Mouse (Mus musculus) layer of hippocampus, adult 9-11 months (tissue): Measurements from ENCODE around the gene Ppp1r37.
A peak's percentile ranks its signal among the peaks of the same experiment; 100 is the strongest.
"Not testable (repeated sequence)": the region's sequence is repeated elsewhere in the genome, so short reads cannot be mapped to it uniquely, and the experiment has no call there.

Experiments
- DNase-seq: peaks from one replicate; pipeline ENCODE4 v3.0.0; 2022

Gene Ppp1r37

DNA sequence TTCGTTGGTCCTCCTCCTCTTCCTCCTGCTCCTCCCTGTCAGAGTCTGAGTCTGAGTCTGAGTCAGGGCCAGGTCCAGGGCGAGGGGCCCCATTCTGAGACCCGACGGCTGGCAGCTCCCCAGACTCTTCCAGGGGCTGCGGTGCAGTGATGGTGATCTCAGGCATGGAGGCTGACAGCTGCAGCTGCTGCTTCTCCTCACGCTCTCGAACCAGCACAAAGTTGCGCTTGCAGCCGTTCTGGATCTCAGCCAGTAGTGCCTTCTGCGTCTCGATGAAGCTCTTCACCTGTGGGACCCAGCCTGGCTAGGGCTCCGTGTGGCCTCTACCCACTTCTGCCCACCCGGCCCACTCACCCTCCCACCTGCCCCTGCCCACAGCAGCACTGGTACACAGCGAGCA is 30.6 kb downstream of the Ppp1r37 start:
- DNase-seq = no peak

DNA sequence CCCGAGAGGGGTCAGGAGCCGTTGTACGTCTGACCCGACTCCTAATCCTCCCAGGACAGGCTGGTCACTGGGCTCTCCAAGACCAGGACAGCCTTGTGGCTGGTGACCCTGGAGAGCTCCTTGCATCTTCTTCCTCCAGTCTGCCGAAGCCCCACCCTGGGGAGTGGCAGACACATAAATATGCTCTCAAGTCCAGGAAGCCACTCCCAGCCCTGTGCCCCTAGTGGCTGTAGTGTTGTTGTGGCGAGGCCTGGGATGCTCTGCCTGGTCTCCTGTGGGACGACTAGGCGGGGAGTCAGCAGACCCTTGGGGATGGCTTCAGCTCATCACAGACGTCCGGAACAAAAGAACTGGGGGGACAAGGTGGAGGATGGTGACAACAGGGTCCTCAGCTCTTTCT is 31.8 kb downstream of the Ppp1r37 start:
- no peak for DNase-seq

DNA sequence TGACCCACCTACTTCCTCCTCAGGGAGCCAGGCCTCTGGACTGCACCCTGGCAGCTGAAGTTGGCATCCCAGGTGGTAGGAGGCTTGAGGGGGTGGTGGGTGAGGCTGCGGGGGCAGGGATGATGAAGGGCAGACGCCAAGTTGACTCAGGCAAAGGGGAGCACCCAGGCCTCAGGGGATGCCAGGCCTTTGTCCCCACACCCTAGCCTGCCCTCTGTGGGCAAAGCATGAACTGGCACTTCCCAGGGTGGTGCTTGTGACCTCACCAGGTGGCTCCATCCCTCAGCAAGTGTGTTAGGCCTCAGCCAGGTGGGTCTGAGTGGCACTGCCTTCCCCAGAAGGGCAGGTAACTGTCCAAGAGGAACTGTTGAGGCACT is 37.8 kb downstream of the Ppp1r37 start:
- DNase-seq = no peak

DNA sequence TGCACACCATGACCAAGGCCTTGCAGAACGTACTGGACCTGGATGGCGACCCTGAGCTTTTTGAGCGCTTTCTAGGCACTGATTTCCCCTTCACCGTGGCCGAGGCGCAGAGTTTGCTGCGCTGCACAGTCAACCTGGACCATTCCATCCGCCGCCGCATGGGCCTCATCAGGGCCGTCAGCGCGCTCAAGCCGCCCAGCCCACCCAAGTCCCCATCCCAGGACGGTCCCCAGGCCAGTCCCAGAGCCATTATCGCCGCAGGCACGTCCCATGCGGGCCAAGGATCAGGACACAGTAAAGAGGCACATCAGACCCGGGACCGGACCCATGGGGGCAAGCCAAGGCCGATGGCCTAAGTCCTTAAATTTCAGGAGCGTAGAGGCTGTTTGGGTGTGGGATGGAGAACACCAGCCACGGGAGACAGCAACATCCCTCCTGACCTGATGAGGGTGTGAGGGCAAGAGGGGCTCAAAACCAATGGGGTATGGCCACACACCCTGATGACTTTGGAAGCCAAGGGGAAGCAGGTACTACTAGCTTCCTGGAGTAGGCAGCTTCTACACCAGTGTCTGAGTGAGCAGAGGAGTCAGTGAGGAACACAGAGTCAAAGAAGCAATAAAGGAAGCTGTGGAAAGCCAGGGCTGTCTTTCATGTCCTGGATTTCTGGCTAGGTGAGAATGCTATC is 38.3 kb downstream of the Ppp1r37 start:
- DNase-seq = no peak

DNA sequence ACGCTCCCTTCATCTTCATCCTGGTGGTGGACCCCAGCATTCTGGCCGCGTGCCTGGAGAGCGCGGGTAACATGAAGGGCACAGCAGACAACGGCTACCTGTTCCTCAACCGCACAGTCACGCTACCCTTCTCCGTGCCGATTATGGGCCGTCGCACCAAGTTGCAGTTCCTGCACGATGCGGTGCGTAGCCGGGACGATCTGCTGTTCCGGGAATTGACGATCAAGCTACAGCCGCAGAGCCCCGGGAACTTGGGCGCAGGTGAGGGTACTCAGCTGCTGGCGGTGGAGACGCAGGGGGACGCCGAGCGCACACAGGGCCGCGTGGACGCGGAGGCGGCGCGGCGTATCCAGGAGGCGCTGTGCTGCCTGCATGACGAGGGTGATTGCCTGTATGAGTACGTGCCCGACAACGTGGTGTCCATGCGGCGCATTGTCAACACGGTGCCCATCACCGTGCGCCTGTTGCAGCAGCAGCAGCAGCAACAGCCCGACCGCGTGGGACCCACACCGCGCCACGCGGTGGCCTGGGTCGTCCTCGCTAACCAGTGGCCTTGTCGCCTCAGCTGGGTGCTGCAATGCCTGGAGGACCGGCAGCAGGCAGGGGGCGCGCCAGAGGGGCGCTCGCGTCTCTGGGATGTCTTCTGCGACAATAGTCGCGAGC is 39.0 kb downstream of the Ppp1r37 start:
- DNase-seq = peak; percentile 58

DNA sequence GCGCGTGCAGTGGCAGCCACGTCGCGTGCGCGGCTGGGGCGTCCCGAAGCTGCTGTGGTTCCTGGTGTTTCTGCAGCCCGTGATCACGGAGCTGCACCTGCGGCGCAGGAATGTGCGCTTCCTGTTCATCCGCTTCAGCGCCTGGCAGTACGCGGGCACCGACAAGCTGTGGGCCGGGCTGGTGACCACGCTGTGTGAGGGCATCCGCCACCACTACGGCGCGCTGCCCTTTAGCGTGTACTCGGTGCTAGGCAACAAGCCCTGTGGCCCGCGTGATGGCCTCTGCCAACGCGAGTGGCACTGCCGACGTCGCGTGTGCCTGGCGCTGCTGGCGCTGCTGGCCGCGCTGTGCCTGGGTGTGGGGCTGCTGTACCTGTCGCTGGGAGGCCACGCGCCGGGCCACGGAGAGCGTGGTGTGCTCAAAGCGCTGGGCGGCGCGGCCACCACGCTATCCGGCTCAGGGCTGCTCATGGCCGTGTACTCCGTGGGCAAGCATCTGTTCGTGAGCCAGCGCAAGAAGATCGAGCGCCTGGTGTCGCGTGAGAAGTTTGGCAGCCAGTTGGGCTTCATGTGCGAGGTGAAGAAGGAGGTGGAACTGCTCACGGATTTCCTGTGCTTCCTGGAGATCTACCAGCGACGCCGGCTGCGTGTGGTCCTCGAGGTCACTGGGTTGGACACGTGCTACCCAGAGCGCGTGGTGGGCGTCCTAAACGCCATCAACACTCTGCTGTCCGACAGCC is 39.7 kb downstream of the Ppp1r37 start:
- no peak for DNase-seq

DNA sequence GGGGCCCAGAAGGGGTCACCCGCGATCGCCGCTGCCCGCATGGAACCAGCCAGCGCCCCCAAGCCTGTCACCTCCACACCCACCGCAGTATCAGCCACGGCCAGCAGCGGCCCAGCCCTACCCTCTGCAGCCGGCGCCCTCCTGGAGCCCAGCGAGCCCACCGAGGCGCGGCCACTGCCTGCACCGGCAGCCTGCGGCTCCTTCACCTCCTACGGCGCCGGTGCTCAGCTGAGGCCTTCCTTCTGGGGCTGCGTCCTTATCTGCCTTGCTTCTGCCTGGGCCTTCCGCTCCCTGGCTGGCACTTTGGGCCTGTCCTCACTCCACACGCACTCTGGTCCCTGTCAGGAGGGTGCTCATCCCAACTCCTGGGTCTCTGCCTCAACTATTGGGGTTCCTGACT is 42.8 kb downstream of the Ppp1r37 start:
- no peak for DNase-seq

DNA sequence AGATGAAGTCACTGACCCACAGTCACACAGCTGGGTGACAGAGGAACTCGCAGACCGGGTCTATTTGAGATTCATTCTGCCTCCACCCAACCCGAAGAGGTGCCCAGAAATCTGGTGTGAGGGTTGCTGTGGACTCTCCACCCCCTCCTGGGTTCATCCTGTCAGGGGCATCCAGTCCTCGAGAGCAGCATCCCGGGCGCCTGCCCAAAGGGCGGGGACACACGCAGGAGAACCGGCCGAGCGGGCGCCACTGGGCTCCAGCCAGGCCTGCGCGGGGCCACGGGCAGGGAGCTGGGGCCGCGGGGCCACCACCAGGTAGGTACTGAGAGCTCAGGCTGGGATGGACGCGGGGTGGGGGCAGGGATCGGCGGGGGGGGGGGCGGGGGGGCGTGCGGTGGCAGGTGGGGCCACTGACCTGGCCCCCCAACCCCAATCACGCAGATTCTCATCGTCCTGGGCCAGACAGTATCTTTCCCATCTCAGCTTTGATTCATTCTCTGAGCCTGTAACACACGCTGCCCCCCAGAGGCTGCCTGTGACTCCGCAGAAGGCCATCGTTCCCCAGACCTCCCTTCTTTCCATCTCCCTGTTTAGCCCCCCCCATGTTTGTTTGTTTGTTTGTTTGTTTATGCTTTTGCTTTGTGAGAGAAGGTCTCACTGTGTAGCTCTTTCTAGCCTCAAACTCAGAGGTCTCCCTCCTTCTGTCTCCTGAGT is 45.1 kb downstream of the Ppp1r37 start, which contains the start of gene Nkpd1:
Nkpd1 (plus strand) TSS at position 187 of the 714 bp plus-strand sequence.
- no peak for DNase-seq

DNA sequence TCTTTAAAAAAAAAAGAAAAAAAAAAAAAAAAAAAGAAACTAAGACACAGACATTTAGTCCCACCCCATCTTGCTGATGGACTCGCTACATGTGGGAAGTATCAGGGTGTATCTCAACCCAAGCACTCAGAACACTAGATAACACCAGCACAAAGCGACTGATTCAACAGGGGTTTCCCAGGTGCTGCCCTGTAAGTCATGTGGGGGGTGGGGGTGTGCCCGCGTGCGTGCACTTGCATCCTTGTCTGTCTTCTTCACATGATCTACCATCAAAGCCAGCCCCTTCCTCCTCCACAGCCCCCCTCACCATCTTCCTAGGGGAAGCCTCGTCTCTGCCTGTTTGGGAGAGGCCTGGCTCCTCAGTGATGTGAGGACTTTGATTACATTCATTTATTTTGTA is 50.5 kb downstream of the Ppp1r37 start:
- no peak for DNase-seq

DNA sequence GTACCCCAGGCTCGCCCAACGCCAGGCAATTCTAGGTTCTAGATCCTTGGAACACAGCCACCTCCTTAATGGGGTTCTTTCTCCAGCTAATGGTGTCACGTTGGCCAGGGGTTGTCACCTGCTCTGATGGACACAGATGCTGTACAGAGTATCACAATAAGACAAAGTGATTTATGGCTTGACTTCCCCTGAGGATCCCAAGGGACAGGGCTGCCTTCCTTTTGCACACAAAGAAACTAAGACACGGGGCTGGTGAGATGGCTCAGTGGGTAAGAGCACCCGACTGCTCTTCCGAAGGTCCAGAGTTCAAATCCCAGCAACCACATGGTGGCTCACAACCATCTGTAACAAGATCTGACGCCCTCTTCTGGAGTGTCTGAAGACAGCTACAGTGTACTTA is 50.9 kb downstream of the Ppp1r37 start:
- not testable (repeated sequence) for DNase-seq

DNA sequence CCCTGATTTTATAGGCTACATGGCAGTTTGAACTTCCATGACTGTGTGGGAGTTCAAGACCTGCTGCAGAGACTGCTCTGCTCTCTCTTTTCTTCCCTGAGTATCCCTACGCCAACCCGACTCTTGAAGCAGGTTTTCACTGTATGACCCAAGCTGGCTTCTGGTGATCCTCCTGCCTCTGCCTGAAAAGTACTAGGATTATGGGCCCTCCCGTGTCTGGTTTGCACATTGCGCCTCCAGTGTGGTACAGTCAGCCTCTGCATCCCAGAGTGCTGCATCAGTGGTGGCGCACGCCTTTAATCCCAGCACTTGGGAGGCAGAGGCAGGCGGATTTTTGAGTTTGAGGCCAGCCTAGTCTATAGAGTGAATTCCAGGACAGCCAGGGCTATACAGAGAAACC is 53.1 kb downstream of the Ppp1r37 start:
- DNase-seq = no peak

DNA sequence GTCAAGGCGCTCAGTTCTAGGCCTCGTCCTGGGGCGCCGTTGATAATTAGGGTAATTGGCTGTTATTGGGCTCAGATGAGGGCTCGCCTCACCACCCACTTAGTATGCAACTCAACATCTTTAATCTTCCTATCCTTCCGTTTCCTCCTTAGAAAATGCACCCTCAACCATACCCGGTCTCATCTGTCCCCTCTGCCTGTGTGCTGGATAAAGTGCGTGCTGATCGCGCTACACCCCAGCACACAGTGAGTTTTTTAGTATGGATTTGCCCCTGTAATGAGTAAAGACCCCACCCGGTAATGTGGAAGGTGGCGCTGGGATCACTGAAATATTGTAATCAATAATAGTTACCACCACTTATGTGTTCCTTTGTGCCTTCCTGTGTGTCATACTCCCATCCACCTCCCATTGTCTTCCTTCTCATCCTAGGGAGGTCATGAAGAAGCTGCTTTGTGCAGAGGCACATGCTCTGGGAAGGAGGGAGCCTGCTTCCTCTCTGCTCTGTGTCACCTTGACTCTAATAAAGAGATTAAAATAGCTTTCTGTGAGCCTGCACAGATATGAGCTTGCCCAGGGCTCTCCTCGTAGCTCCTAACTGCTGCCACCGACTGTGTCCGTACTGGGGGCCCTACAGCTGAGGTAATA is 53.8 kb downstream of the Ppp1r37 start:
- no peak for DNase-seq

DNA sequence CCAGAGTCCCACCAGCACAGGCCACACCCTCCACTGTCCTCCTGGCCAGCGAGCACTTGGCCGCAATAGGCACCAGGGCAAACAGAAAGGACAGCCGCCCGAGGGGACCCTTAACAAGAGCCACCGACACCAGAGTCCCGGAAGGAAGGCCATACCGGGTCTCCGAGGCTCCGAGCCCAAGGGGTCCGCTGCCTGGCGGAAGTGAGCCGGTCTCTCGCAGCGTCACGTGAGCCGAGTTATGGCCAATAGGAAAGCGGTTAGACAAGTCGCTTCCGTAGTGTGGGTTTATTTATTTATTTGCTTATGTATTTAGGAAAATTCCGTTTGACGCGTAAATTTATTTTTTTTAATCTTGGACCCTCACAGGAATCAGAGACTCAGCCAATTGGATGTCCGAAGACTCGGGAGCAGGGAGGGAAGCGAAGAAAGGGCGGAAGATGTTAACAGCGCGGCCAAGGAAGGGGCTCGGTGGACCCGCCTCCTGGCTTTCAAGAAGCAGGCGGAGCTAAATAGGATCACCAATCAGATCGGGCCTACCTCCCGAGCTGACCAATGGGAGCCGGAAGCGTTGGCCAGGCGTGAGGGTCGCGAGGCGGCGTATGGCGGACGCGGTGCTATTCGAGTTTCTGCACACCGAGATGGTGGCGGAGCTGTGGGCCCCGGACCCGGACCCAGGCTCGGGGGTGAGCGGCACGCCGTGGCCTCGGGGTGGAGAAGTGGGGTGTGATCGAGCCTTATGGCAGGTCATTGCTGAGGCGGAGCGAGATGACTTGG is 54.5 kb downstream of the Ppp1r37 start, which contains the start of the genes Bloc1s3 and Trappc6a:
Bloc1s3 (minus strand) TSS at position 218 of the 774 bp plus-strand sequence.
Trappc6a (plus strand) TSS at position 246 of the 774 bp plus-strand sequence.
- peak; percentile 94 for DNase-seq

DNA sequence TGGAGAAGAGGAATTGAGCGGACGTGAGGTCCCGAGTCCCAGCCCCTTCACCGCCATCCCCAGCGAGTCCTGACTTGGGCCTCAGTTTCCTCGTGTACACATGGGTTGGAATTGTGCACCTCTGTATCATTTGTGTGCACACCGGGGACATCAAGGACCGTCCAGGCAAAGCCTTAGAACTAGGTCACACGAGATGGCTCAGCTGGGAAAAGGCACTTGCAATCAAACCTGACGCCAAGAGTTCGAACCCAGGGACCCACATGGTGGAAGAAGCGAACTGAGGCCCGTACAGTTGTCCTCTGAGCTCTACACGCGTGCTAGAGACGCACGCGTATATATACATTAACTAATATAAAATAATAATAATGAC is 55.3 kb downstream of the Ppp1r37 start:
- no peak for DNase-seq

DNA sequence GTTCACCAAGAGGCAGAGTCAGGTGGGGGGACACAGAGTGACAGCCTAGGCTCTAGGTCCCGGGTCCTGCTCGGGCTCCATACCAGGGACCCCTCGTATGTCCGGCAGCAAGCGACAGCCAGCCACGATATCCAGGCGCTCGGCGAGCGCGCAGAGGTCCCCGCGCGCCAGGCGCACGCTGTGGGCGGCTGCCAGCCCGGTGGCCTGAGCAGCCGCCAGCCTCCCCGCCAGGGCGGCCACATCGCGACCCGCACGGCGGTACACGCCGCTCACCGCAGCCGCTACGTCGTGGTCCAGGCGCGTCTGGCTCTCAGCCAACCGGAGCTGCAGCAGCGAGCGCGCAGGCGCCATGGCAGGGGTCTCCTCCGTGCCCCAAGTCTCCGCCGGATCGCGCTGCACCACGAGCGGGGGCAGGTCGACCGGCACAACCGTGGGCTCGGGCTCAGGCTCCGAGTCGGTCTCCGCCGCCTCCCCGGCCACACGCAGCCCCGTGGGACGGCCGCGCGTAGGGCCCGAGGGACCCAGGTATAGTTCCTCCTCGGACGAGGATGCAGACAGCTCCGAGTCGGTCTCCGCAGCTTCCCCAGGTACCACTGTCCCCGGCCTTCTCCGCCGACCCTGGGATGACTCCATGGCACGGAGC is 55.8 kb downstream of the Ppp1r37 start:
- no peak for DNase-seq

DNA sequence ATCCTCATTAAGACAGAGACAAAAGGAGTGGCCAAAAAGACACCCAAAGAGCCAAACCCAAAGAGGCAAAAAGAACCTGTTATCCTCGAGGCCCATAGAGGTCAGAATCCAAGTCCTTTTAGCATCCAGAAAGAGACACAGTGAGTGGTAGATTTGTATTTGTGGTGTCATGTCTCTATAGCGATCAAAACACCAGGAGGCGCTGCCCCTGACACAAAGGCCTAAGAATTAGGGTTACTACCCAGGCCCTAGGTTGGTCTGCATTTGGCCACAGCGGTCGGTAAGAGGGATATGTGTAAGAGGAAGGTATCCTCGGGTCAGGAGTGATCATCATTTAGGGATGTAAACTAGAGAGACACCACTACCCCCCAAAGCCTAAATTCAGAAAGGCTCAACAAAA is 56.5 kb downstream of the Ppp1r37 start:
- no peak for DNase-seq

DNA sequence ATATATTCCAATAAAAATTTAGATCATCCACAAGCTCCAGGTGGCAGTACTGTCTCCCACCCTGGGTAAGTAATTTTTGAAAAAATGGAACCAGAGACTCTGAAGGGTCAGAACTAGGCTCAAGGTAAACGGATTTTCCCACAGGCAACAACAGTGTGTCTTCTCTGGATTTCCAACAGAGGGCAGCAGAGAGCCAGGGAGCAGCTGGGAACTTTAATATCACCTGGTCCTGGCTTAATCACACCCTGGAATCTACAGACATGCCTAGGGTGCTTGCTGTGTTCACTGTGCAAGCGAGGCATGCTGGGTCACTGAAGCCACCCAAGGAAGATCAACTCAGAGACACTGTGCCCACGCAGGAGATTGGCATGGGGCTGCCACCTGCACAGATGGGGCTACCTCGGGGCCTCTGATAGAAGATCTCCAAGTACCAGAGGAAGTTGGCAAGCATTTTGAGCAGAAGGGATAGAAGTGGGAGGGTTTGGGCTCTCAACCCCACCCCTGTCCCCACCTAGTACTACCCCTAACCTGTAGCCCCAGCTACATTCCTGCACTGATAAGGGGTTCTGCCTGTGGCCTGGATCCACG is 59.3 kb downstream of the Ppp1r37 start:
- DNase-seq = no peak

DNA sequence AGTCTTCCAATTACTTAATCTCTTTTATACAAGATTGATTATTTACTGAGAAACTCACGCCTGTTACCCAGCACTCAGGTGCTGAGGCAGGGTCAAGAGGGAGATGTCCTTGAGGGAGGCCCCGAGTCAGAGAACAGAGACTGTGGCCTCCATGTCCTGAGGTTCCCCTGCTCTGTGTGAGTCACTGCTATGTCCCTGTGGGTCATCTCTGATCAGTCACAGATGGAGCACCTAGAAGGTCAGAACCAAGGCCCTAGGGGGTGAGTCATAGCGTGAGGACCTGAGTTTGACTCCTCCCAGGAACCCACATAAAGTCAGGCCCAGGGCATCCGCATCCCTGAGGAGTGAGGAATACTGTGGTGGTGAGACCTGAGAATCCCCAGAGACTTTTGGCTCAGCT is 61.2 kb downstream of the Ppp1r37 start:
- DNase-seq = no peak

DNA sequence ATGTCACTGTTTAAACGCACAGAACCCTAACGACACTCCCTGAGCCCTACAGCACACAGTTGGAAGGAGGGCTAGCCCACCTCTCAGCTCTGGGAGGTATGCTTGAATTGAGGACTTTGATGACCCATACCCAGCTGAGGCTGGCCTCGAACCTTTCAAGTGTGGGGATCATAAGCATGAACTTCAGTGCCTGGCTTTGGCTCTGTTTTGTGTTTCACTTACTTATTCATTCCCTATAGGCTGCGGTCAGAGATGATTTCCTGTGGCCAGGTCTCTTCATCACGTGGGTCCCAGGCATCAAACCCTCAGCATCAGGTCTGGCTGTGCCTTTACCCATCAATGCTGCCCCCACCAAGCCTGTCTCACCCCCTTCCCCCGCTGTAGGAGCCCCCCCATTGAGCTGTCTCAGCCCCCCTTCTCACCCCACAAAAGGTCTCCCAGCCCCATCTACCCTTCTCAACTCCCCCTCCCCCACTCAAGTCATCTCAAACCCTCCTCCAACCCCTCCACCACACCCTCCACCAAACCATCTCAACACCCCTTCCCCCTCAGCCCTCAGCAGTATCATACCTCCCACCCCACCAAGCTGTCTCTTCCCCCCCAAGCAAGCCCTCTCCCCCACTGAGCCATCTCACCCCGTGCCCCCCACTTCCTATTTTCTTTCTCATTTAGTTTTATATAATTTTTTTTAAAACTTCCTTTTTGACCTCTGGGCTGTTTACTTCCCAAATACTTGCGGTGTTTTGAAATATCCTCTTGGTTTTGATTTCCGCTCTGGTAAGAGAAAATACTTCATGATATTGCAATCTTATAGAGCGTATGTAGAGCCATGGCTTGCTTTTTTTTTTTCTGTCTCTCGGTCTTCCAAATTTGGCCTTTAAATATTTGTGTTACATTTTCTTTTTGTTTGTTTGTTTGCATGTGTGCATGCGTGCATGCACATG is 62.2 kb downstream of the Ppp1r37 start:
- DNase-seq = no peak

DNA sequence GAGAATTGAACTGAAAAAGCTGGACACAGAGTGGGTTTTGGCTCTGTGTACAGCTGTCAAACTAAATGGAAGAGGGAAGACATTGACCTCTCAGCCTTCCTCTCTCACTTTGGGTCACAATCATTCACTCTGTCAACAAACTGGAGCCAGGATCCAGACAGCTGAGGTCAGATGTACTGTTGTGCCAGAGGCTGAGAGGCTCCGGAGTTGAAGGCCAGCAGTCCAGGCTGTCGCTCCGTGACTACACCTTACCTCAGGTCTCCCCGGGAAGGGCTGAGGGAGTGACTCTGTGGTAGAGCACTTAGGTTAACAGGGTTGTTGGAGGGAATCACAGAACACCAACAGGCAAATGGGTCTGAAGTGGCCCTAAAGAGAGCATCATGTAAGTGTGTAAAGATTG is 64.5 kb downstream of the Ppp1r37 start:
- DNase-seq = no peak
